Mouse (Mus musculus): ENCODE results near the gene Shh. TPM values are rescaled to one million over a fixed set of nuclear protein-coding genes. Genes with fewer than 3 reads are reported as not detected.

Gene Shh
- total and polyA plus RNA-seq, 2 experiments from 2014 or later = 0.84 to 4.2 TPM

- no peak overlapping the region for H3K4me3 ChIP-seq (ENCODE audit: low read length)
- no peaks in the 10 kb centered on the region for H3K27me3 ChIP-seq (ENCODE audit: insufficient read depth, low read length)
- no peak overlapping the region for H3K4me2 ChIP-seq (ENCODE audit: low read depth, low read length)
- WGBS = 72% methylated on average over 2 of the region's 2 CpGs
- ATAC-seq (no peak), DNase-seq (ENCODE audit: low spot score) (no peak)
- H3K9me3 ChIP-seq (ENCODE audit: low read length) = no peaks in the 10 kb centered on the region
- no peak overlapping the region for H3K27ac ChIP-seq
- H3K4me1 ChIP-seq (ENCODE audit: insufficient read depth, low read length) = no peaks in the 10 kb centered on the region
- H3K9ac ChIP-seq (replicated peaks; ENCODE audit: low read length) = no peak overlapping the region
- TF ChIP-seq CTCF (IDR thresholded peaks at IDR 0.05; ENCODE audit: low read depth) = no peak
- no peaks in the 10 kb centered on the region for H3K36me3 ChIP-seq (ENCODE audit: insufficient read depth, low read length)
These were observed 14.7 kb upstream of the Shh start for GRCm38 (mm10) chr5:28481730-28482129.

- H3K9me3 ChIP-seq (ENCODE audit: low read length) = no peaks in the 10 kb centered on the region
- 45% methylated on average over 10 of the region's 10 CpGs for WGBS
These were observed 9.6 kb upstream of the Shh start for GRCm38 (mm10) chr5:28476389-28477379.

DNA sequence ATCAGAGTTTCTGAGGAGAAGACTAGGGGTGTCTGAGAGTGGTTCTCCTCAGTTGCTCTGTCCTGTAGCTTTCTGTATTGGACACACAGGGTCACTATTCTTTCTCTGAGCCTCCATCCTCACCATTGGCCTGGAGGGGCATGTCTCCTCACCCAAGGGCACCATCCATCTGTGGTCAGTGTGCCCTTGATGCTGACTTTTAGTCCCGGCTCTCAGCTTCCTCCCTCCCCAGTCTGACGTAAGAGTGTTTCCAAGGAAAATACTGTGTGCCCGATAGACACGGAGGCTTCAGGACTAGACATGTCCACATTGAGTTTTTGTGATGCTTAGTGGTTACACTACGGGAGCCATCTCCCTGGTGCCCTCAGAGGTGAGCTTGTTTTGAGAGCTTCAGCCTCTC is 6.5 kb upstream of the Shh start:
- Histone ChIP-seq H3K9me3 (ENCODE audit: low read length) (no peaks in the 10 kb centered on the region), H3K4me3 (ENCODE audit: low read length) (no peak overlapping the region), H3K36me3 (ENCODE audit: insufficient read depth, low read length) (no peaks in the 10 kb centered on the region), H3K4me1 (ENCODE audit: insufficient read depth, low read length) (no peaks in the 10 kb centered on the region), H3K4me2 (ENCODE audit: low read depth, low read length) (no peak overlapping the region), H3K9ac (replicated peaks; ENCODE audit: low read length) (no peak overlapping the region), H3K27me3 (ENCODE audit: insufficient read depth, low read length) (peaks cover 6% of the 10 kb centered on the region; the same call in 1 of the 2 replicates), H3K27ac (no peak overlapping the region)
- ATAC-seq (no peak), DNase-seq (ENCODE audit: low spot score) (no peak)
- 88% methylated on average over 5 of the region's 5 CpGs for WGBS
- TF ChIP-seq CTCF (IDR thresholded peaks at IDR 0.05; ENCODE audit: low read depth) = no peak

More at GRCm38 (mm10) chr5:28476389-28477379, 9.6 kb upstream of the Shh start:
- H3K4me1 ChIP-seq (ENCODE audit: insufficient read depth, low read length) = no peaks in the 10 kb centered on the region
- H3K9ac ChIP-seq (replicated peaks; ENCODE audit: low read length) = no peak overlapping the region
- no peak overlapping the region for H3K27ac ChIP-seq
- H3K36me3 ChIP-seq (ENCODE audit: insufficient read depth, low read length) = no peaks in the 10 kb centered on the region
- no peak for DNase-seq (ENCODE audit: low spot score)
- TF ChIP-seq CTCF (IDR thresholded peaks at IDR 0.05; ENCODE audit: low read depth) = no peak
- no peak overlapping the region for H3K4me3 ChIP-seq (ENCODE audit: low read length)
- ATAC-seq = no peak
- H3K27me3 ChIP-seq (ENCODE audit: insufficient read depth, low read length) = no peaks in the 10 kb centered on the region
- no peak overlapping the region for H3K4me2 ChIP-seq (ENCODE audit: low read depth, low read length)

DNA sequence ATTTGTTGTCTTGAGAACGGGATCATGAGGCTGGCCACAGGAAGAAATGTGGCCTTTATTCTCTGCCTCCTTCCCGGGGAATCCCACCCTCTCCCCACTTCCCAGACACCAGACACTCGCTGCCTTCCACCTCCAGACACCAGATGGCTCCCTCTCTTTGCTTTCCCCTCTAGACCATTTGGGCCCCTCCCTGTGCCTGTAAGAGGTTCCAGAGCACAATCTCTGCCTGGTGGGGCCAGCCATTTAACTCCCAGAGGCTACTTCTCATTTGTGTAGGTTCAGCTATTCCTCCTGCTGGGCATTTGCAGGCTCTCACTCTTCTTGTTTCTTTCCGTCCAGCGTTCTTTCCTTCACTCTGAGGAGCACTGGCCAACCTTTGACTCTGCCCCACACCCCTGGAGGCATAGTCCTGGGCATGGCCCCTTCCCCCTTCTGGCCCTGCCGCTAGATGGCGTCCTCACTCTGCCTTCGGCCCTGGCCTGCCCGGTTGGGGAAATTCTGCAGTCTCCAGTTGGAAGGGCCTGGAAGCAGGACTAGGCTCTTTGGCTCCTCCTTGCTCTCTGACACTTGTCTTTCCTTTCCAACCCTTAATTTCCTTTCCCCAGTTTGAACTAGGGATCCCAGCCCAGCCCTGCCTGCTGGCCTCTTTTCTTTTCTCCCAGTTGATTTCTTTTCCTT is 2.6 kb upstream of the Shh start:
- peak; percentile 57; the same call in 1 of the 2 replicates for ATAC-seq

GRCm38 (mm10) chr5:28466351-28466750 is 705 bp downstream of the Shh start:
- Histone ChIP-seq H3K9ac (replicated peaks; ENCODE audit: low read length) (peak overlapping the region; percentile 38), H3K9me3 (ENCODE audit: low read length) (no peaks in the 10 kb centered on the region), H3K36me3 (ENCODE audit: insufficient read depth, low read length) (no peaks in the 10 kb centered on the region), H3K4me3 (ENCODE audit: low read length) (peak overlapping the region; percentile 62), H3K27me3 (ENCODE audit: insufficient read depth, low read length) (peaks cover 65% of the 10 kb centered on the region), H3K4me2 (ENCODE audit: low read depth, low read length) (peak overlapping the region; percentile 88), H3K4me1 (ENCODE audit: insufficient read depth, low read length) (no peaks in the 10 kb centered on the region), H3K27ac (peak overlapping the region; percentile 52; the same call in 1 of the 2 replicates)
- DNase-seq (ENCODE audit: low spot score) (no peak), ATAC-seq (no peak)
- TF ChIP-seq CTCF (IDR thresholded peaks at IDR 0.05; ENCODE audit: low read depth) = no peak
- 3% methylated on average over 15 of the region's 15 CpGs for WGBS

More for the DNA sequence above, 2.6 kb upstream of the Shh start:
- DNase-seq (ENCODE audit: low spot score) = peak; percentile 64
- TF ChIP-seq CTCF (IDR thresholded peaks at IDR 0.05; ENCODE audit: low read depth) = peak; percentile 64
- Histone ChIP-seq H3K9me3 (ENCODE audit: low read length) (no peaks in the 10 kb centered on the region), H3K36me3 (ENCODE audit: insufficient read depth, low read length) (no peaks in the 10 kb centered on the region), H3K4me2 (ENCODE audit: low read depth, low read length) (no peak overlapping the region), H3K4me3 (ENCODE audit: low read length) (no peak overlapping the region), H3K27ac (no peak overlapping the region), H3K9ac (replicated peaks; ENCODE audit: low read length) (no peak overlapping the region), H3K4me1 (ENCODE audit: insufficient read depth, low read length) (no peaks in the 10 kb centered on the region), H3K27me3 (ENCODE audit: insufficient read depth, low read length) (peaks cover 39% of the 10 kb centered on the region)
- 4% methylated on average over 9 of the region's 9 CpGs for WGBS

DNA sequence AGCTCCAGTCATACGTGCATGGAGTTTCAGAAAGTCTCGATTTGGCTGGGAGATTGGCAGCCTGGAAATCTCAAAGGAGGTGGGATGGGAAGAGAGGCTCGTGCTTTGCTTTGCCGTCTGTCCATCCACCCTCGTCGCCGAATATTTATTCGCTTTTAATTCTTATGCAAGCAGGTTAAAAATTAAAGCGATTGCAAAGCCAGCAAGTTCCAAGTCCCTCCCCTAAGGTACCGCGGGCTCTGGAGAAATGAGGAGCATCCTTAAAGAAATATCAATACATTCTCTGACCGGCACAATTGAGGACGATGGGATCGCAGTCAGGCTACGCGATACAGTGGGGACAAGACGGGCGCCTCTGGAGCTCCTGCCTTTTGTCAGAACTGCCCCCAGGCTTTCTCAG is 1.5 kb downstream of the Shh start:
- no peaks in the 10 kb centered on the region for H3K4me1 ChIP-seq (ENCODE audit: insufficient read depth, low read length)
- DNase-seq (ENCODE audit: low spot score) (peak; percentile 31), ATAC-seq (no peak)
- H3K27me3 ChIP-seq (ENCODE audit: insufficient read depth, low read length) = peaks cover 72% of the 10 kb centered on the region
- H3K9me3 ChIP-seq (ENCODE audit: low read length) = no peaks in the 10 kb centered on the region
- no peaks in the 10 kb centered on the region for H3K36me3 ChIP-seq (ENCODE audit: insufficient read depth, low read length)
- peak overlapping the region; percentile 88 for H3K4me2 ChIP-seq (ENCODE audit: low read depth, low read length)
- H3K4me3 ChIP-seq (ENCODE audit: low read length) = peak overlapping the region; percentile 62
- H3K9ac ChIP-seq (replicated peaks; ENCODE audit: low read length) = peak overlapping the region; percentile 53; the same call in 1 of the 2 replicates
- H3K27ac ChIP-seq = peak overlapping the region; percentile 12; the same call in 1 of the 2 replicates
- WGBS = under 1% methylated on average over 18 of the region's 18 CpGs
- TF ChIP-seq CTCF (IDR thresholded peaks at IDR 0.05; ENCODE audit: low read depth) = no peak
